Mouse (Mus musculus) heart, embryonic 13.5 days (tissue): ENCODE results near the gene Guca1a. TPM values are rescaled to one million over a fixed set of nuclear protein-coding genes. Genes with fewer than 3 reads are reported as not detected.
"Not testable (repeated sequence)": the region's sequence is repeated elsewhere in the genome, so short reads cannot be mapped to it uniquely, and the experiment has no call there.

Experiments
- ATAC-seq: fragments of 200-750 bp; cut with Nextera tagmentation; 2 replicates; pipeline ENCODE4 v1.8.0; 2017; ENCODE audit warnings: moderate TSS enrichment; ENCODE audit not compliant: insufficient number of reproducible peaks, low FRiP score, low TSS enrichment; ENCODE audit errors: extremely low read depth
- H3K27ac ChIP-seq: fragments of 300-500 bp; sonication (generic); replicated peaks from 2 replicates; pipeline ENCODE4 v1.5.1; 2015; ENCODE audit warnings: moderate library complexity, mild to moderate bottlenecking, inconsistent platforms
- H3K27me3 ChIP-seq: fragments of 300-500 bp; sonication (generic); replicated peaks from 2 replicates; pipeline ENCODE4 v1.6.1; 2015; ENCODE audit warnings: mild to moderate bottlenecking, inconsistent platforms
- H3K36me3 ChIP-seq: fragments of 300-500 bp; sonication (generic); 2 replicates; pipeline ENCODE4 v1.6.1; 2015; ENCODE audit warnings: mild to moderate bottlenecking, inconsistent platforms
- H3K4me1 ChIP-seq: fragments of 300-500 bp; sonication (generic); 2 replicates; pipeline ENCODE4 v1.6.1; 2015; ENCODE audit warnings: inconsistent platforms
- H3K4me2 ChIP-seq: fragments of 300-500 bp; sonication (generic); 2 replicates; pipeline ENCODE4 v1.6.1; 2015; ENCODE audit warnings: inconsistent platforms, mild to moderate bottlenecking, moderate library complexity
- H3K4me3 ChIP-seq: fragments of 300-500 bp; sonication (generic); 2 replicates; pipeline ENCODE4 v1.5.1; 2015; ENCODE audit warnings: moderate library complexity, mild to moderate bottlenecking, inconsistent platforms
- H3K9ac ChIP-seq: fragments of 300-500 bp; sonication (generic); 2 replicates; pipeline ENCODE4 v1.6.1; 2015; ENCODE audit warnings: inconsistent platforms, mild to moderate bottlenecking, moderate library complexity
- H3K9me3 ChIP-seq: fragments of 300-500 bp; sonication (generic); 2 replicates; pipeline ENCODE4 v1.6.1; 2016; ENCODE audit warnings: inconsistent platforms
- WGBS: fragments of 180-500 bp; shearing (Covaris S2); methylation state at CpG from one replicate; pipeline ENCODE4 v1.1.7; 2015; ENCODE audit warnings: mixed read lengths; 5-methylcytosine and 5-hydroxymethylcytosine counted together
- polyA plus RNA-seq: library from polyadenylated mRNA; unstranded; fragments of >200 nt; fragmentation: Nextera tagmentation; extraction: Ambion mirVana; gene quantifications from 2 replicates; pipeline ENCODE4 v1.2.1, GENCODE M21; 2015

Gene Guca1a
- polyA plus RNA-seq, 1 experiment from 2014 or later: 2.8 TPM

DNA sequence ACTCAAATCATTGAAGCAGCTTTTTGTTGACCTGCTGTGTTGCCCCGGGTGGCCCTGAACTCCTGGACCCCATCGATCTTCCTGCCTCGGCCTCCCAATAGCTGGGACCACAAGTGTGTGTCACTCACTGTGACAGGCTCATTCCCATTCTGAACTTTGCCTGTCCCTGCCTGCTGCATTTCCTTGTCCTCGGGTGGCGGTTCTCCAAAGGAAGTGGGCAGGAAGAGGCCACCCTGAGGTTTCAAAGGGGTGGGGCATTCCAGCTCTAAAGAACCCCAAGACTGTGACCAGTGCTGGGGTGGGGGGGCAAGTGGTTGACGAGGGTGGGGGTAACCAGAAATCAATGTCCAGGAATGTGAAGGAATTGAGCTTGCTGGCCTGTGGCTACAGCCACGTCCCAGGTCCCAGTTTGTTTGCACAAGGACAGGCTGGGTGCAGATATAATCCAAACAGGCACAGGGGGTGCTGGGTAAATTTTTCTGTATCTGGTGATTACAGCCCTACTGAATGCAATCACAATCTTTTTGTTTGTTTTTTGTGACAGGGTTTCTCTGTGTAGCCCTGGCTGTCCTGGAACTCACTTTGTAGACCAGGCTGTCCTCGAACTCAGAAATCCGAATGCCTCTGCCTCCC is 39.1 kb upstream of the Guca1a start:
- H3K9me3 ChIP-seq: no peaks in the 10 kb centered on the region
- WGBS: 47% methylated on average over 9 of the region's 9 CpGs
- H3K36me3 ChIP-seq: no peaks in the 10 kb centered on the region
- ATAC-seq: no peak
- peaks cover 72% of the 10 kb centered on the region for H3K4me1 ChIP-seq
- no peak overlapping the region for H3K4me2 ChIP-seq
- H3K27me3 ChIP-seq: peaks cover 19% of the 10 kb centered on the region
- no peak overlapping the region for H3K9ac ChIP-seq
- H3K4me3 ChIP-seq: no peak overlapping the region
- peak overlapping the region; percentile 48 for H3K27ac ChIP-seq

DNA sequence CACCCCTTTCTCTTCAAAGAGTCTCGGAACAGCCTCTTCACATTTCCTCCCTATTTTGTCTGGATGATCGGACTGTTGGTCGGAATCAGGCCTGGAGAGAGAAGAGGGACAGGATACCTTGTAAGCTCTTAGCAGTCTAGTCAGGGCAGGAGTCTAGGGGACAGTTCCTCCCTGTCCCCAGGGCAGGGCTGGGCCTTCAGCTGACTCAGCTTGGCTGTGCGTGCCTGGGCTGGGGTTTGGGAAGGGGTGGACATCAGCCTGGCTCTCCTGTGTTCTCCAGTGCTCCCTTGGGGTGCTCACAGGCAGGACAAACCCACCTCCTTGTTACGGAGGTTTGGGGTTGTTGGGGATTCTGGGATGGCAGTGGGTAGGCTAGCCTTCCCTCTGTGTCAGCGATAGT is 38.2 kb upstream of the Guca1a start:
- no peak for ATAC-seq
- Histone ChIP-seq H3K27ac (no peak overlapping the region), H3K4me2 (no peak overlapping the region), H3K4me1 (peaks cover 64% of the 10 kb centered on the region), H3K9me3 (no peaks in the 10 kb centered on the region), H3K9ac (peak overlapping the region; percentile 33; the same call in 1 of the 2 replicates), H3K27me3 (peaks cover 19% of the 10 kb centered on the region), H3K4me3 (no peak overlapping the region), H3K36me3 (no peaks in the 10 kb centered on the region)
- WGBS: 68% methylated on average over 6 of the region's 6 CpGs

DNA sequence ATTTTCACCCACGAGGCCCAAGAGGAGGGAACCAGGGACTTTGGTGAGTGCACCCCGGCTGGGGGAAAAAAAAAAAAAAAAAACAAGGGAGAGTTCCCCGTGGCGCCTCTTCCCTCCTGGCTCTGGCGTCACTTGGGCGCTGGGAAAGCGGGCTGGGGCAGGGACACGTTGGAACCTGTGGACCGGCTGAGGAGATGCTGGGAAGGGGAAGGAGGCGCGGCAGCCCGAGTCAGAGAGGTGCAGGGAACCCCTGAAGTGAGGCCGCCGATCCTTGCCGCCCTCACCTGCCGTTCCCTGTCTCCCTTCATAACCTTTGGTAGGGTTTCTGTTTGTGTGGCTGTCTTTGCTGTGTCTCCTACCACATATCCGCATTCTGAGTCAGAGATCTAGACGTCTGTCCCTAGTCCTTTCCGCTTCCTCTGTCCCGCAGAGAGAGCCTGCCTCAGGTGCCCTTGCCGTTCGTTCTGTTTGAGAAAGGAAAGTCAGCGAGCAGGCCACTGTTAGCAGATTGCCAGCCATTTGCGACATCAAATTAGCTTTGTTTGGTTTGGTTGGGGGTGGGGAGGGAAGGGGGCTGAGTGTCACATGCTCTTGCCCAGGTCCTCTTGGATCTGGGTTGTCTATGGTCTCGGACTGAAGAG is 36.6 kb upstream of the Guca1a start, which contains the start of gene 1700001C19Rik:
1700001C19Rik (minus strand) TSS at position 470 of the 641 bp plus-strand sequence.
- Histone ChIP-seq H3K4me2 (peak within 1 kb of the TSS; percentile 99), H3K27me3 (peaks cover 19% of the 10 kb centered on the region), H3K4me1 (peaks cover 62% of the 10 kb centered on the region), H3K4me3 (peak within 1 kb of the TSS; percentile 67), H3K27ac (0 out of 2 replicates have a peak within 1 kb of the TSS, but pooled peaks have one; percentile 21), H3K36me3 (no peaks in the 10 kb centered on the region), H3K9ac (peak within 1 kb of the TSS; percentile 87), H3K9me3 (no peaks in the 10 kb centered on the region)
- no peak for ATAC-seq
- WGBS: 5% methylated on average over 24 of the region's 25 CpGs

DNA sequence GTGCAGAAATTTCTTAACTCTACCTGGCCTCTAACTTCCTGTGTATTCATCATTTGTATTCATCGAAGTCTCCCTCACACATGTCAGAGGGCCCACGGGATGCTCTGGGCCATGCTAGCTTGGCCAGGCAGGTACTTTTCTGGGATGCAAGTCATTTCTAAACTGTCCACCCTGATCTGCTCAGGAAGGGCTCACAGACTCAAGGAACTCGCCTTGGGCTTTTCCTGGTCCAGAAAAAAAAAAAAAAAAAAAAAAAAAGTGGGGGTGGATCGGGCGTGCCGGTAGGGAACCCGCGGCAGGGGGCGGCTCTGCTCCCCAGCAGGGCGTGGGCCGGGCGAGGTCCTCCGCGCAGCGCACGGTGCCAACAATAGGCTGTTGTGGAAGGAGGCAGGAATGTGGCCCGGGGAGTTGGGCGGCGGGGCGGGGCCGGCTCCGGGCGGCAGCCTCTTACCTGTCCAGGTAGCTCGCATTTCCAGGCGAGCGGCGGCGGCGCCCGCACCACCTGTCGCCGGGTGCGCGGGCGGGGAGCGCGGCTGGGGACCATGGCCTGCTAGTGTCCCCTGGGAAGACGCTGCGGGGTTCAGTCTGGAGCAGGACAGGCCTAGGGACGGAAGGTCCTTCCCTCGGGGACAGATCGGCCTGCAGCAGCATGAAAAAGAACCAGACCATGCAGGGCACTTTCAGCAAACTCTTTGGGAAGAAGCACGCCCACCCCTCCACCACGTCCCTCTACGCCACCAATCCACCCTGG is 35.9 kb upstream of the Guca1a start, which contains the start of gene AI661453:
AI661453 (plus strand) TSS at position 460 of the 751 bp plus-strand sequence.
- H3K4me2 ChIP-seq: peak within 1 kb of the TSS; percentile 99
- peak within 1 kb of the TSS; percentile 67 for H3K4me3 ChIP-seq
- H3K9ac ChIP-seq: peak within 1 kb of the TSS; percentile 87
- peaks cover 19% of the 10 kb centered on the region for H3K27me3 ChIP-seq
- peak; percentile 26; the same call in 1 of the 2 replicates for ATAC-seq
- WGBS: 1% methylated on average over 45 of the region's 45 CpGs
- no peaks in the 10 kb centered on the region for H3K36me3 ChIP-seq
- 0 out of 2 replicates have a peak within 1 kb of the TSS, but pooled peaks have one; percentile 21 for H3K27ac ChIP-seq
- no peaks in the 10 kb centered on the region for H3K9me3 ChIP-seq
- peaks cover 55% of the 10 kb centered on the region for H3K4me1 ChIP-seq

DNA sequence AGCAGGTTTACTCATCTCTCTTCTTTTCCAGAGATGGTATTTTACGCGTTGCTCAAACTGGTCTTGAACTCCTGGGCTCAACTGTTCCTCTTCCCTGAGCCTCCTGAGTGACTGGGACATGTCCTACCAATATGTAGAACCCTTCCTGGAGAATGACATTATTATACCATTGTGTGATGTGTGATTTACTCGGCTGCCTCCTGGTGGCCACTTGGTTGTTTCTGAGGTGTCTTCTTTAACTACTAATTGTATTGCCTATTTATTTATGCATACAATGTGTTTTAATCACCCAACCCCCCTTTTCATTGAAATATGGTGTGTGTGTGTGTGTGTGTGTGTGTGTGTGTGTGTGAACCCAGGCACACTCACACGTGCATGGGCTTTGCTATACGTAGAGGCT is 30.4 kb upstream of the Guca1a start:
- Histone ChIP-seq H3K9me3 (no peaks in the 10 kb centered on the region), H3K4me1 (peaks cover 10% of the 10 kb centered on the region; the same call in 1 of the 2 replicates), H3K27me3 (no peaks in the 10 kb centered on the region; the same call in 1 of the 2 replicates), H3K4me3 (no peak overlapping the region), H3K4me2 (no peak overlapping the region), H3K27ac (no peak overlapping the region), H3K36me3 (no peaks in the 10 kb centered on the region), H3K9ac (no peak overlapping the region)
- 63% methylated on average over 5 of the region's 5 CpGs for WGBS
- no peak for ATAC-seq

DNA sequence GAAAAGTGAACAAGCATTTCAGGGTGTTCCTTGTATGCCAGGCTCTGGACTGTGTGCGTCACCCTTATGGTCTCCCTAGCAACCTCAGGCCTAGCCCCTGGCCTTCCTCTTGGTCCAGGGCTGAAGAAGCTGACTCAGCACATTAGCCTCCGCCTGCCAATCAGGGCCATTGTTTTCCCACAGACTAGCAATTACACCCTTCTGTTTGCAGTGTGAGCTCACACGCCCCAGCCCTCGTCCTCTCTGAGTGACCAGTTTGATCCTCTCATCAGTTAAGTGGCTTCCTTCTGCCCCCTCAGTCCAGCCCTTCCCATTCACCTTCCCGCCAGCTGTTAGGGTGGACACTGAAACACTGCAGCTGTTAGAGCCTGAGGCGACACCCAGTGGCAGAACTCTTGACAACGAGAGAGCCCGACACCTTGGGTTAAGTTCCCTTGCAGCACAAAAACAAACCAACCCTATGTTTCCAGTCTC is 28.5 kb upstream of the Guca1a start:
- no peak for ATAC-seq
- Histone ChIP-seq H3K9me3 (no peaks in the 10 kb centered on the region), H3K4me2 (peak overlapping the region; percentile 45), H3K4me1 (peaks cover 17% of the 10 kb centered on the region; the same call in 1 of the 2 replicates), H3K4me3 (no peak overlapping the region), H3K27me3 (no peaks in the 10 kb centered on the region; the same call in 1 of the 2 replicates), H3K9ac (no peak overlapping the region), H3K36me3 (no peaks in the 10 kb centered on the region), H3K27ac (no peak overlapping the region)
- 8% methylated on average over 8 of the region's 8 CpGs for WGBS

DNA sequence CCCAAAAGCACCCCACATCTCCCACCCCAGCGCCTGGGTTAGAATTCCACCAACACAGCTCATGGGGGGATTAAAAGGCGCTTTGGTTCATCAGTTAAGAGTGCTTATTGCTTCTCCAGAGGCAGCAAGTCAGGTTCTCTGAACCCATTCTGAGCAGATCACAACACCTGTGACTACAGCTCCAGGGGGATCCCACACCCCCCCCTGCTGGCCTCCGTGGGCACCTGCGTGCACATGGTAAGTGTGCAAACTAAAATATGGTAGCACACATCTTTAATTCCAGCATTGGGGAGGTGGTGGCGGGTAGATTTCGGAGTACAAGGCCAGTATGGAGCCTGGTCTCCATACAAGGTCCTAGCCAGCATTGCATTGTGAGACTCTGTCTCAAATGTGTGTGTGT is 26.9 kb upstream of the Guca1a start:
- Histone ChIP-seq H3K9ac (no peak overlapping the region), H3K4me3 (no peak overlapping the region), H3K27me3 (no peaks in the 10 kb centered on the region; the same call in 1 of the 2 replicates), H3K36me3 (no peaks in the 10 kb centered on the region), H3K9me3 (no peaks in the 10 kb centered on the region), H3K27ac (no peak overlapping the region), H3K4me2 (no peak overlapping the region), H3K4me1 (peaks cover 12% of the 10 kb centered on the region; the same call in 1 of the 2 replicates)
- WGBS: 71% methylated on average over 6 of the region's 6 CpGs
- no peak for ATAC-seq

DNA sequence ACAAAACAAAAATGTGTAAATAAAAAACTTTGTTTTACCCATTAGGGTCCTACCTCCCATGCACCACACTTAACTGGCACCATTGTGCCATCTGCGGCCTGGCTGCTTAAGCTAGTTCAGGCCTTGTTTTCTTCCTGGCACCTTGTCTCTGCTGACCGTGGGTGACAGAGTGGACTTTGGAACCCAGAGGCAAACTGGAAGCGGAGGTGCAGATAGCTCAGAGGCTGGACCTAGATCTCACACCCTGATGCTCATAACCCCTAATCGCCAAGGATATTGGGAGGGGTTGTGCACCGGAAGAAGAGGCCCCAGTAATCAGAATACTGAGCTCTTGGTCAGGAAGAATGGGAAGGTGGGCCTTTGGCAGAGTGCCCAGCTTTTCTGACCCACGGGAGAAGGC is 23.8 kb upstream of the Guca1a start:
- no peaks in the 10 kb centered on the region for H3K36me3 ChIP-seq
- H3K4me3 ChIP-seq: no peak overlapping the region
- no peak overlapping the region for H3K27ac ChIP-seq
- ATAC-seq: no peak
- H3K27me3 ChIP-seq: no peaks in the 10 kb centered on the region
- no peaks in the 10 kb centered on the region for H3K9me3 ChIP-seq
- H3K4me1 ChIP-seq: peaks cover 12% of the 10 kb centered on the region; the same call in 1 of the 2 replicates
- H3K4me2 ChIP-seq: no peak overlapping the region
- WGBS: 60% methylated on average over 6 of the region's 6 CpGs
- no peak overlapping the region for H3K9ac ChIP-seq

DNA sequence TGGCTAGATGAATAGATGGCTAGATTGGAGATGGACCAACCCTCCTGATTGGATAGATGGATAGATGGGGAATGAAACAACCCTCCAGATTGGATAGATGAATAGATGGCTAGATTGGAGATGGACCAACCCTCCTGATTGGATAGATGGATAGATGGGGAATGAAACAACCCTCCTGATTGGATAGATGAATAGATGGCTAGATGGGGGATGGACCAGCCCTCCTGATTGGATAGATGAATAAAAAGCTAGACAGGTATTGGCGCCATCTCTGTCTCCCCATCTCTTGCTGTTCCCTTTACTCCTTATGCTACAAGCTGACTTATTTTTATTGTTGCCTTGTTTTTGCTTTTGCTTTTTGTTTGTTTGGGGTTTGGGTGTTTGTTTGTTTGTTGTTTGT is 22.2 kb upstream of the Guca1a start:
- H3K27me3 ChIP-seq, ATAC-seq, H3K9me3 ChIP-seq, H3K9ac ChIP-seq, H3K4me1 ChIP-seq, H3K4me2 ChIP-seq, H3K27ac ChIP-seq, H3K36me3 ChIP-seq, H3K4me3 ChIP-seq: not testable (repeated sequence)
- 83% methylated on average over 1 of the region's 1 CpGs for WGBS

DNA sequence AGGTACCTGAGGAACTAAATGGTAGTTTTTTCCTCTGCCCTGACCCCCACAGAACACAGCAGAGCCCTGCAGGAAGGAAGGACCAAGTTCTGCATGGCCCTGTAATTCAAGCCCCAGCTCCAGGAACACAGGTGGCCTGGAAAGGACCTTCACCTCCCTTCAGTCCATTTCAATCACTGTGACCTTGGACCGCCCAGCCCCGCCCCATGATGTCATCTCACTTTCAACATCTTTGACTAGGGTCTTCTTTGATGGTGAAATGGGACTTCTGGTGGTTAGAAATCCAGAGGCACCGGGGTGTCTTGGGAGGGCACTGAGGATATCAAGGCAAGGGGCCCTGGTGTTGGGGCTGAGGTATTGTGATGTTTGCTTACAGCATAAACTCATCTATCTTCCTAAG is 21.2 kb upstream of the Guca1a start:
- 0 out of 2 replicates have a peak, but pooled peaks cover 6% of the 10 kb centered on the region for H3K4me1 ChIP-seq
- 83% methylated on average over 3 of the region's 3 CpGs for WGBS

DNA sequence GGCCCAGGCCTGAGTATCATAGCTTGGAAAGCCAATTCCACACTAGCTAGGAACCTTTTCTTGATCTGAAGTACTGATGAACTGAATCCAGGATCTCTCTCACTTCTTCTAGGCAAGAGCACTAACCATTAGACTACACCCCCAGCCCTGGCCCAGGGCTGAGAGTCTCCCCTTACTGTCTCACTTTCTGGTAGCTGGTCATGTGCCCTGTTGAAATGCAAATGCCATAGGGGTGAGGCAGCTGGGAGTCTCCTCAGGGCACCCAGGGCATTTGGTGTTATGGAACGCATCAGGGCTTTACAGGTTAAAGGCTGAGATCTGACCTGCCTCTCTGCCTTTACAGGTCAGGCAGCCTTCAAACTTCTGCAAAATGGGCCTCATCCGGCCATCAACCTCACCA is 19.8 kb upstream of the Guca1a start:
- no peak overlapping the region for H3K4me3 ChIP-seq
- H3K4me1 ChIP-seq: 0 out of 2 replicates have a peak, but pooled peaks cover 6% of the 10 kb centered on the region
- WGBS: 67% methylated on average over 2 of the region's 2 CpGs
- no peaks in the 10 kb centered on the region; the same call in 1 of the 2 replicates for H3K9me3 ChIP-seq
- H3K36me3 ChIP-seq: no peaks in the 10 kb centered on the region
- peaks cover 10% of the 10 kb centered on the region; the same call in 1 of the 2 replicates for H3K27me3 ChIP-seq
- no peak overlapping the region for H3K27ac ChIP-seq
- ATAC-seq: no peak
- H3K9ac ChIP-seq: no peak overlapping the region
- no peak overlapping the region for H3K4me2 ChIP-seq

More for the DNA sequence above, 21.2 kb upstream of the Guca1a start:
- no peaks in the 10 kb centered on the region for H3K36me3 ChIP-seq
- no peak overlapping the region for H3K27ac ChIP-seq
- no peak overlapping the region for H3K4me2 ChIP-seq
- no peak overlapping the region for H3K9ac ChIP-seq
- no peak overlapping the region for H3K4me3 ChIP-seq
- H3K27me3 ChIP-seq: no peaks in the 10 kb centered on the region
- no peak for ATAC-seq
- H3K9me3 ChIP-seq: no peaks in the 10 kb centered on the region
